In genomic region chr5:124171781-124172180, GRCm38 (mm10) we compare ENCODE assay signal across 12 mouse cellular contexts. TPM values are rescaled to one million over a fixed set of nuclear protein-coding genes. Genes with fewer than 3 reads are reported as not detected.
A peak's percentile ranks its signal among the peaks of the same experiment; 100 is the strongest.
DNase-seq lines count a peak whose midpoint lies in the region; ATAC-seq and TF ChIP-seq lines count a peak whose summit lies in the region.
"Had no signal": no experiment of that assay in that cellular context is flagged by ENCODE, and none has a peak within 500 bp of the region (broad histone marks: within the 10 kb centered on the region; RNA-seq: fewer than 3 reads in every experiment).

No protein-coding gene starts in this region.

- no peak overlapping the region; the same call in 1 of the 2 replicates for H3K9ac ChIP-seq in liver, adult 2 months (ENCODE audit: low read depth, low read length)
- H3K9ac ChIP-seq in liver, embryonic 12.5 days = no peak overlapping the region
- no peak overlapping the region for H3K9ac ChIP-seq in midbrain, embryonic 11.5 days (ENCODE audit: low read length)
- H3K9ac ChIP-seq: limb, embryonic 13.5 days; lung, embryonic 15.5 days had no signal

- H3K27me3 ChIP-seq in liver, adult 2 months (ENCODE audit: control insufficient read depth, insufficient read depth, low read length) = no peaks in the 10 kb centered on the region
- H3K27me3 ChIP-seq in liver, embryonic 12.5 days (replicated peaks) = no peaks in the 10 kb centered on the region
- no peaks in the 10 kb centered on the region for H3K27me3 ChIP-seq in heart, embryonic 10.5 days (ENCODE audit: insufficient read depth, poor library complexity, severe bottlenecking)
- no peaks in the 10 kb centered on the region for H3K27me3 ChIP-seq in midbrain, embryonic 11.5 days (ENCODE audit: control insufficient read depth, insufficient read depth, low read length)
- H3K27me3 ChIP-seq: limb, embryonic 13.5 days; lung, embryonic 15.5 days had no signal

- H3K4me3 ChIP-seq in liver, adult 2 months (ENCODE audit: insufficient read depth, low read depth, low read length) = no peak overlapping the region
- no peak overlapping the region for H3K4me3 ChIP-seq in liver, embryonic 12.5 days
- H3K4me3 ChIP-seq in heart, embryonic 10.5 days = no peak overlapping the region
- H3K4me3 ChIP-seq in olfactory bulb, adult 2 months (ENCODE audit: insufficient read depth, low read depth, low read length) = no peak overlapping the region
- no peak overlapping the region for H3K4me3 ChIP-seq in midbrain, embryonic 11.5 days (ENCODE audit: low read depth, low read length)
- H3K4me3 ChIP-seq: erythroblast, embryonic 14.5 days; limb, embryonic 13.5 days; lung, embryonic 15.5 days had no signal

- H3K36me3 ChIP-seq in liver, adult 2 months (ENCODE audit: control insufficient read depth, insufficient read depth, low read length) = no peaks in the 10 kb centered on the region
- H3K36me3 ChIP-seq in liver, embryonic 12.5 days = no peaks in the 10 kb centered on the region
- no peaks in the 10 kb centered on the region for H3K36me3 ChIP-seq in heart, embryonic 10.5 days
- H3K36me3 ChIP-seq in midbrain, embryonic 11.5 days (ENCODE audit: control insufficient read depth, insufficient read depth, low read length) = no peaks in the 10 kb centered on the region
- H3K36me3 ChIP-seq: limb, embryonic 13.5 days; lung, embryonic 15.5 days had no signal

- H3K79me2 ChIP-seq in liver, adult 2 months (ENCODE audit: control insufficient read depth, insufficient read depth, low read length) = peaks cover 5% of the 10 kb centered on the region; the same call in 1 of the 2 replicates

- no peak overlapping the region for H3K4me2 ChIP-seq in liver, embryonic 12.5 days
- H3K4me2 ChIP-seq in midbrain, embryonic 11.5 days = no peak overlapping the region
- H3K4me2 ChIP-seq: limb, embryonic 13.5 days; lung, embryonic 15.5 days had no signal

- 19% methylated on average over 9 of the region's 9 CpGs for WGBS in liver, adult 2 months
- 59% methylated on average over 9 of the region's 9 CpGs for WGBS in liver, embryonic 12.5 days (ENCODE audit: insufficient replicate concordance)
- WGBS in heart, embryonic 10.5 days = 38% methylated on average over 9 of the region's 9 CpGs
- WGBS in olfactory bulb, adult 2 months = 19% methylated on average over 9 of the region's 9 CpGs
- WGBS in midbrain, embryonic 11.5 days = 89% methylated on average over 9 of the region's 9 CpGs

- no peaks in the 10 kb centered on the region for H3K9me3 ChIP-seq in liver, embryonic 12.5 days (replicated peaks)
- H3K9me3 ChIP-seq in heart, embryonic 10.5 days = no peaks in the 10 kb centered on the region
- no peaks in the 10 kb centered on the region for H3K9me3 ChIP-seq in midbrain, embryonic 11.5 days (ENCODE audit: control insufficient read depth, low read length)
- H3K9me3 ChIP-seq: limb, embryonic 13.5 days; lung, embryonic 15.5 days had no signal

- peak overlapping the region; percentile 50 for H3K27ac ChIP-seq in liver, adult 2 months (replicated peaks; ENCODE audit: insufficient read depth, low read depth, low read length)
- H3K27ac ChIP-seq in liver, embryonic 12.5 days = no peak overlapping the region
- H3K27ac ChIP-seq in heart, embryonic 10.5 days = peak overlapping the region; percentile 86
- H3K27ac ChIP-seq in olfactory bulb, adult 2 months (ENCODE audit: insufficient read depth, low read depth, low read length) = peak overlapping the region; percentile 80
- no peak overlapping the region for H3K27ac ChIP-seq in midbrain, embryonic 11.5 days (ENCODE audit: low read depth, low read length)
- H3K27ac ChIP-seq: limb, embryonic 13.5 days; lung, embryonic 15.5 days had no signal

- peaks cover 22% of the 10 kb centered on the region for H3K4me1 ChIP-seq in liver, adult 2 months (ENCODE audit: control insufficient read depth, insufficient read depth, low read length)
- H3K4me1 ChIP-seq in liver, embryonic 12.5 days = peaks cover 59% of the 10 kb centered on the region
- peaks cover 83% of the 10 kb centered on the region for H3K4me1 ChIP-seq in heart, embryonic 10.5 days
- H3K4me1 ChIP-seq in olfactory bulb, adult 2 months (ENCODE audit: control insufficient read depth, insufficient read depth, low read length) = peaks cover 67% of the 10 kb centered on the region
- H3K4me1 ChIP-seq in midbrain, embryonic 11.5 days (ENCODE audit: control insufficient read depth, insufficient read depth, low read length) = peaks cover 14% of the 10 kb centered on the region

- TF ChIP-seq POLR2A in liver, adult 2 months (IDR thresholded peaks at IDR 0.05; ENCODE audit: extremely low read depth, insufficient read depth, low read length) = no peak
- no peak for TF ChIP-seq POLR2A in olfactory bulb, adult 2 months (IDR thresholded peaks at IDR 0.05; ENCODE audit: insufficient read depth, low read depth, low read length)

- DNase-seq in liver, adult 2 months (ENCODE audit: extremely low read depth, low read depth, low spot score) = peak; percentile 39
- DNase-seq in adrenal gland, postnatal 36 days = peak; percentile 63 to 69
- no peak for DNase-seq in heart, embryonic 10.5 days (ENCODE audit: low spot score)
- DNase-seq in midbrain, embryonic 11.5 days (ENCODE audit: low spot score, missing footprints) = no peak
- no peak for DNase-seq in left cerebral cortex, adult 8-10 months (ENCODE audit: low spot score in 2 of 2)
- DNase-seq: kidney, postnatal 10 days had no signal

- ATAC-seq in liver, embryonic 12.5 days = no peak
- ATAC-seq in midbrain, embryonic 11.5 days (ENCODE audit: low FRiP score) = no peak
- no peak for ATAC-seq in megakaryocyte, adult 5-6 weeks (ENCODE audit: poor library complexity, severe bottlenecking)

- TF ChIP-seq CTCF in liver, adult 2 months (IDR thresholded peaks at IDR 0.05; ENCODE audit: low read depth, low read length) = no peak
- TF ChIP-seq CTCF in olfactory bulb, adult 2 months (IDR thresholded peaks at IDR 0.05; ENCODE audit: insufficient read depth, low read depth, low read length) = no peak

RNA-seq across cellular contexts. Expression of gene Arl6ip4, which starts 55.9 kb away (rescaled TPM):
- total RNA-seq in liver, adult 2 months (2014; rRNA removed) = 18.0 and 19.3 TPM in 2 replicates
- polyA plus RNA-seq in liver, adult 2 months (2012; rRNA removed) = 23.6 and 26.2 TPM in 2 replicates
- polyA plus RNA-seq in liver, embryonic 12.5 days (2016; fragmentation: Nextera tagmentation; extraction: Ambion mirVana) = 94.1 and 100 TPM in 2 replicates
- 10 to 100 TPM; 50.0 to 69.2 TPM for total RNA-seq in adrenal gland, postnatal 36 days (2021)
- 86.9 and 116 TPM in 2 replicates for polyA plus RNA-seq in heart, embryonic 10.5 days (2016; fragmentation: Nextera tagmentation; extraction: Ambion mirVana)
- not detected in 2 replicates for polyA plus RNA-seq in olfactory bulb, adult 2 months (2012; ENCODE audit: insufficient read depth, insufficient read length, low replicate concordance, missing spikeins)
- 89.3 and 95.5 TPM in 2 replicates for polyA plus RNA-seq in midbrain, embryonic 11.5 days (2014; fragmentation: Nextera tagmentation; extraction: Ambion mirVana)
- total RNA-seq in megakaryocyte, adult 5-6 weeks (2015) = 45.4 and 53.0 TPM in 2 replicates
- 80.5 and 87.7 TPM in 2 replicates for total RNA-seq in megakaryocyte, adult 5-6 weeks (2017)
- 10 to 100 TPM; 58.5 to 70.6 (median 61.2) TPM for total RNA-seq in left cerebral cortex, adult 8-10 months (2022)

RNA-seq across cellular contexts. Expression of gene Ogfod2, which starts 59.7 kb away (rescaled TPM):
- 38.5 and 46.6 TPM in 2 replicates for total RNA-seq in liver, adult 2 months (2014; rRNA removed)
- polyA plus RNA-seq in liver, adult 2 months (2012; rRNA removed) = 65.3 and 74.6 TPM in 2 replicates
- polyA plus RNA-seq in liver, embryonic 12.5 days (2016; fragmentation: Nextera tagmentation; extraction: Ambion mirVana) = 19.1 and 20.2 TPM in 2 replicates
- total RNA-seq in adrenal gland, postnatal 36 days (2021) = 10 to 100 TPM; 34.2 to 41.1 TPM
- polyA plus RNA-seq in heart, embryonic 10.5 days (2016; fragmentation: Nextera tagmentation; extraction: Ambion mirVana) = 19.6 and 20.1 TPM in 2 replicates
- not detected in 2 replicates for polyA plus RNA-seq in olfactory bulb, adult 2 months (2012; ENCODE audit: insufficient read depth, insufficient read length, low replicate concordance, missing spikeins)
- 10.4 and 11.4 TPM in 2 replicates for polyA plus RNA-seq in midbrain, embryonic 11.5 days (2014; fragmentation: Nextera tagmentation; extraction: Ambion mirVana)
- 3.4 and 3.6 TPM in 2 replicates for total RNA-seq in megakaryocyte, adult 5-6 weeks (2015)
- 2.6 and 6.4 TPM in 2 replicates for total RNA-seq in megakaryocyte, adult 5-6 weeks (2017)
- 10 to 100 TPM; 29.4 to 36.2 (median 32.3) TPM for total RNA-seq in left cerebral cortex, adult 8-10 months (2022)

Comparison
In these comparisons a context has a peak if more than half of its experiments do, and no peak if none do; other contexts are left out.
1. H3K27ac ChIP-seq: peak in liver, adult 2 months (single experiment), heart, embryonic 10.5 days (single experiment) and olfactory bulb, adult 2 months (single experiment); none in liver, embryonic 12.5 days (single experiment) and midbrain, embryonic 11.5 days (single experiment).
2. DNase-seq: peak in liver, adult 2 months (single experiment) and adrenal gland, postnatal 36 days (2 of 2); none in heart, embryonic 10.5 days (single experiment), midbrain, embryonic 11.5 days (single experiment) and left cerebral cortex, adult 8-10 months (0 of 2).